Mouse (Mus musculus) forebrain, embryonic 12.5 days (tissue): Measurements from ENCODE around the gene Tsg101. TPM values are rescaled to one million over a fixed set of nuclear protein-coding genes. Genes with fewer than 3 reads are reported as not detected.
A peak's percentile ranks its signal among the peaks of the same experiment; 100 is the strongest.

Source experiments
- ATAC-seq: fragments of 200-750 bp; cut with Nextera tagmentation; 2 replicates; pipeline ENCODE4 v1.8.0; 2017; ENCODE audit warnings: moderate TSS enrichment; ENCODE audit not compliant: low FRiP score
- H3K27ac ChIP-seq: fragments of 300-500 bp; sonication (generic); 2 replicates; pipeline ENCODE4 v1.5.1; 2016; ENCODE audit warnings: mild to moderate bottlenecking
- H3K27me3 ChIP-seq: fragments of 300-500 bp; sonication (generic); 2 replicates; pipeline ENCODE4 v1.6.1; 2016; ENCODE audit warnings: mild to moderate bottlenecking
- H3K36me3 ChIP-seq: fragments of 300-500 bp; sonication (generic); replicated peaks from 2 replicates; pipeline ENCODE4 v1.6.1; 2016; ENCODE audit warnings: mild to moderate bottlenecking
- H3K4me1 ChIP-seq: fragments of 300-500 bp; sonication (generic); 2 replicates; pipeline ENCODE4 v1.6.1; 2016
- H3K4me2 ChIP-seq: fragments of 300-500 bp; sonication (generic); 2 replicates; pipeline ENCODE4 v1.6.1; 2016; ENCODE audit warnings: mild to moderate bottlenecking, moderate library complexity
- H3K4me3 ChIP-seq: fragments of 300-500 bp; sonication (generic); replicated peaks from 2 replicates; pipeline ENCODE4 v1.5.1; 2016; ENCODE audit warnings: mild to moderate bottlenecking
- H3K9ac ChIP-seq: fragments of 300-500 bp; sonication (generic); 2 replicates; pipeline ENCODE4 v1.6.1; 2016; ENCODE audit warnings: mild to moderate bottlenecking
- H3K9me3 ChIP-seq: fragments of 300-500 bp; sonication (generic); 2 replicates; pipeline ENCODE4 v1.6.1; 2016
- WGBS: fragments of 180-500 bp; shearing (Covaris S2); methylation state at CpG from one replicate; pipeline ENCODE4 v1.1.7; 2016; 5-methylcytosine and 5-hydroxymethylcytosine counted together
- polyA plus RNA-seq: library from polyadenylated mRNA; unstranded; fragments of >200 nt; fragmentation: Nextera tagmentation; extraction: Ambion mirVana; gene quantifications from 2 replicates; pipeline ENCODE4 v1.2.1, GENCODE M21; 2016

The Tsg101 gene
- polyA plus RNA-seq, 1 experiment from 2014 or later = 344 TPM

DNA sequence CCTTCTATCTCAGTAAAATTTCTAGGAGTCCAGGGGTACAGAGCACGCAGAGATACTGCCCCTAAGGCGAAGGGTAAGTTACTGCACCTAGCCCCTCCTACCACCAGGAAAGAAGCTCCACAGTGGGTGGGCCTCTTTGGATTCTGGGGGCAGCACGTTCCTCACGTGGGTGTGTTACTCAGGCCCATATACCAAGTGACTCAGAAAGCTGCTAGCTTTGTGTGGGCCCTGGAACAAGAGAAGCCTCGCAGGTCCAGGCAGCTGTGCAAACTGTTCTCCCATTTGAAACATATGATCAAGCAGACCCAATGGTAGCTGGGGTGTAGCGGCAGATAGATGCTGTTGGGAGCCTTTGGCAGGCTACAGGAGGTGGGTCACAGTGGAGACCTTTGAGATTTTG is 60.7 kb downstream of the Tsg101 start:
- no peak overlapping the region for H3K27ac ChIP-seq
- no peak overlapping the region for H3K4me3 ChIP-seq
- H3K9me3 ChIP-seq = no peaks in the 10 kb centered on the region
- H3K27me3 ChIP-seq = no peaks in the 10 kb centered on the region
- H3K36me3 ChIP-seq = peaks cover 20% of the 10 kb centered on the region
- H3K4me1 ChIP-seq = no peaks in the 10 kb centered on the region
- ATAC-seq = no peak
- H3K4me2 ChIP-seq = no peak overlapping the region
- H3K9ac ChIP-seq = no peak overlapping the region
- WGBS = 62% methylated on average over 6 of the region's 6 CpGs

- Histone ChIP-seq H3K27ac (no peak overlapping the region), H3K36me3 (peaks cover 35% of the 10 kb centered on the region), H3K27me3 (no peaks in the 10 kb centered on the region), H3K9me3 (no peaks in the 10 kb centered on the region), H3K9ac (no peak overlapping the region), H3K4me1 (no peaks in the 10 kb centered on the region), H3K4me2 (no peak overlapping the region), H3K4me3 (no peak overlapping the region)
- no peak for ATAC-seq
- 86% methylated on average over 9 of the region's 9 CpGs for WGBS
These were observed 62.3 kb downstream of the Tsg101 start for GRCm38 (mm10) chr7:46857436-46857835.

DNA sequence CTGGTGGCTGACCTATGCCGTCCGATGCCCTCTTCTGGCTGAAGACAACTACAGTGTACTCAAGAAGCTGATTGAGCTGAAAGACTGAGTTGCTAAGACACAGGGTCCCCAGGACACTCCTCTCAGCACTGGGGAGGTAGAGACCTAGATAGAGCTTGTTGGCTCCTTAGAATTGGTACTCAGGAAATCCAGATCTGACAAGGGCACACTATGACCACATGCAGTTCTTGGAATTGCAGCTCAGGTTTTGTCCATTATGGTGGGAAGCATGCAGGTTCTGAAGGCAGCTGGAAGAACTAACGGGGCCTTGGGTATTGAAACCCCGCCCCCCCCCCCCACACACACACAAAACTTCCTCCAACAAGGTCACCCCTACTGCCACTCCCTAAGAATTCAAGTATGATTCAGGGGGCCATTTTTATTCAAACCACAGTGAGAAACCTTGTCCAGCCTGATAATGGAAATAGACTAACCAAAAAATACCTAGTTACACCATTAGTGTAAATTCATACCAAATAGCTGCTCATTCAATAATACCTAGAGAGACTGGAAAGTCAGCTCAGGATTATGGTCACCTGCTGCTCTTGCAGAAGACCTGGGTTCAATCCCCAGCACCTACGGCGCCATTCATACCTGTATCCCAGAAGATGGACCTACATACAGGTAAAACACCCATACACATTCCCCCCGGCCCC is 63.8 kb downstream of the Tsg101 start:
- Histone ChIP-seq H3K4me2 (no peak overlapping the region), H3K36me3 (peaks cover 49% of the 10 kb centered on the region), H3K27me3 (no peaks in the 10 kb centered on the region), H3K9me3 (no peaks in the 10 kb centered on the region), H3K27ac (no peak overlapping the region), H3K4me3 (no peak overlapping the region), H3K4me1 (no peaks in the 10 kb centered on the region), H3K9ac (no peak overlapping the region)
- WGBS = 77% methylated on average over 7 of the region's 7 CpGs
- ATAC-seq = no peak

DNA sequence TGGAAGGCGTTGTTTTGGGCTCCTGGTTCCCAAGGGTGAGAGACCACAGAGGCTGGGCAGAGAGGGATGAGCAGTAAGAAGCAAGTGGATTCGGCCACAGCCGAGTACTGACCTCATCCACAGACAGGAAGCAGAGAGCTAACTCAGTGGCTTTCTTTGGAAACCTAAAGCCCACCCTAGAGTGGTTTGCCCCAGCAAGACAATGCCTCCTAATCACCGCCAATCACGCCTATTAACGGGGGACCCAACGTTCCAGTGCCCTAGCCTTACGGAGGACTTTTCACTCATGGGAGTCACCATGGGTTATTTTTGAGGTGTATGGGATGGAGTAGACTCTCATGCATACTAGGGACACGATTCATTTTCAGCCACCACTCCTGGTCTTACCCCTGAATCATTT is 66.4 kb downstream of the Tsg101 start:
- H3K27ac ChIP-seq = 0 out of 2 replicates have a peak overlapping the region, but pooled peaks have one; percentile 26
- ATAC-seq = no peak
- no peak overlapping the region for H3K9ac ChIP-seq
- no peaks in the 10 kb centered on the region for H3K27me3 ChIP-seq
- peaks cover 72% of the 10 kb centered on the region for H3K36me3 ChIP-seq
- no peaks in the 10 kb centered on the region for H3K4me1 ChIP-seq
- H3K9me3 ChIP-seq = no peaks in the 10 kb centered on the region
- no peak overlapping the region for H3K4me2 ChIP-seq
- WGBS = 84% methylated on average over 9 of the region's 9 CpGs
- no peak overlapping the region for H3K4me3 ChIP-seq

DNA sequence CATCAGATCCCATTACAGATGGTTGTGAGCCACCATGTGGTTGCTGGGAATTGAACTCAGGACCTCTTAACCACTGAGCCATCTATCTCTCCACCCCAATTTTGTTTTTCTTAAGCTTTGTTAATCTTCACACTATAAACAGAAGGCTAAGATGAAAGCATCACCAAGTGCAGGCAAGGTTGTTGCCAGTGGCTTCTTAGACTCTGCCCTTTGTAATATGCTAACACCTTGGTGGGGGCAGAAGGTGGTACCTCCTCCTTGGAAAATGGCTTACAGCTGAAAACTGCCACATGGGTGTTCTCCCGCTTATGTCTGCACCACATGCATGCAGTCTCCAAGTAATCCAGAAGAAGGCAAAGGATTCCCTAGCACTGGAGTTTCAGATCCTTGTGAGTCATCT is 67.1 kb downstream of the Tsg101 start:
- no peak for ATAC-seq
- no peak overlapping the region for H3K27ac ChIP-seq
- no peak overlapping the region for H3K4me2 ChIP-seq

GRCm38 (mm10) chr7:46851026-46851425 is 68.7 kb downstream of the Tsg101 start:
- H3K27ac ChIP-seq = no peak overlapping the region
- no peaks in the 10 kb centered on the region for H3K27me3 ChIP-seq
- no peaks in the 10 kb centered on the region for H3K9me3 ChIP-seq
- no peak overlapping the region for H3K4me2 ChIP-seq
- no peak overlapping the region for H3K4me3 ChIP-seq
- 64% methylated on average over 7 of the region's 7 CpGs for WGBS
- H3K4me1 ChIP-seq = peaks cover 10% of the 10 kb centered on the region
- H3K36me3 ChIP-seq = peaks cover 73% of the 10 kb centered on the region
- H3K9ac ChIP-seq = no peak overlapping the region
- no peak for ATAC-seq

More for the DNA sequence above, 67.1 kb downstream of the Tsg101 start:
- Histone ChIP-seq H3K36me3 (peaks cover 73% of the 10 kb centered on the region), H3K27me3 (no peaks in the 10 kb centered on the region), H3K9ac (no peak overlapping the region), H3K9me3 (no peaks in the 10 kb centered on the region), H3K4me1 (0 out of 2 replicates have a peak, but pooled peaks cover 1% of the 10 kb centered on the region), H3K4me3 (no peak overlapping the region)
- WGBS = 90% methylated on average over 1 of the region's 1 CpGs

DNA sequence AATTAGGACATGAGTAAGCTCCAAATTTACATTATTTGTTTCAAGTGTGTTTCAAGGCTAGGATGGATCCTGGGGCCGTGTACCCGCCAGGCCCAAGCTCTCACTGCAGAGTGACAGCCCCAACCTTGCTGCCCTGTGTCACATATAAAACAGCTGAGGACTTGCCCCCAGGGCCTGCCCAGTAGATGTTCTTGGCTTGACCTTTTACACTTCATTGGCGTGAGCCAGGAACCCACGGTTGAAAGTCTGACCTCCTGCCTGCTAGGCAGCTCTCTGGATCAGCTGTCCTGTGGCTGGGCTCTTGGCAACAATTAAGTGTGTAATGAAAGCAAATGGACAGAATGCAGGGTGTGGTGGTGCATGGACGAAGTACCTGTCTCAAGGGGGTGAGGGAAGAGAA is 70.5 kb downstream of the Tsg101 start:
- Histone ChIP-seq H3K9ac (no peak overlapping the region), H3K27me3 (no peaks in the 10 kb centered on the region), H3K4me3 (no peak overlapping the region), H3K4me1 (peaks cover 18% of the 10 kb centered on the region), H3K36me3 (peaks cover 55% of the 10 kb centered on the region), H3K4me2 (no peak overlapping the region), H3K27ac (no peak overlapping the region), H3K9me3 (no peaks in the 10 kb centered on the region)
- no peak for ATAC-seq
- WGBS = 80% methylated on average over 5 of the region's 5 CpGs

- H3K9ac ChIP-seq = peak overlapping the region; percentile 92
- peaks cover 3% of the 10 kb centered on the region; the same call in 1 of the 2 replicates for H3K27me3 ChIP-seq
- peak overlapping the region; percentile 79 for H3K4me3 ChIP-seq
- peaks cover 18% of the 10 kb centered on the region for H3K4me1 ChIP-seq
- H3K36me3 ChIP-seq = peaks cover 31% of the 10 kb centered on the region
- H3K4me2 ChIP-seq = peak overlapping the region; percentile 90
- ATAC-seq = peak; percentile 51
- H3K27ac ChIP-seq = peak overlapping the region; percentile 89
- no peaks in the 10 kb centered on the region for H3K9me3 ChIP-seq
- under 1% methylated on average over 28 of the region's 28 CpGs for WGBS
These were observed 73.1 kb downstream of the Tsg101 start for GRCm38 (mm10) chr7:46846486-46847244.

- WGBS = under 1% methylated on average over 36 of the region's 36 CpGs
- H3K9me3 ChIP-seq = no peaks in the 10 kb centered on the region
- peaks cover 9% of the 10 kb centered on the region; the same call in 1 of the 2 replicates for H3K27me3 ChIP-seq
- H3K27ac ChIP-seq = peak overlapping the region; percentile 89
- H3K4me2 ChIP-seq = peak overlapping the region; percentile 90
- H3K36me3 ChIP-seq = peaks cover 24% of the 10 kb centered on the region
- peak overlapping the region; percentile 79 for H3K4me3 ChIP-seq
- peaks cover 18% of the 10 kb centered on the region for H3K4me1 ChIP-seq
- peak overlapping the region; percentile 92 for H3K9ac ChIP-seq
- peak; percentile 53 for ATAC-seq
These were observed 73.7 kb downstream of the Tsg101 start for GRCm38 (mm10) chr7:46845978-46846485.

- no peaks in the 10 kb centered on the region for H3K9me3 ChIP-seq
- under 1% methylated on average over 51 of the region's 51 CpGs for WGBS
- peak; percentile 93 for ATAC-seq
- peaks cover 13% of the 10 kb centered on the region for H3K27me3 ChIP-seq
- H3K4me3 ChIP-seq = peak overlapping the region; percentile 79
- peak overlapping the region; percentile 89 for H3K27ac ChIP-seq
- peaks cover 20% of the 10 kb centered on the region for H3K36me3 ChIP-seq
- peaks cover 18% of the 10 kb centered on the region for H3K4me1 ChIP-seq
- peak overlapping the region; percentile 92 for H3K9ac ChIP-seq
- H3K4me2 ChIP-seq = peak overlapping the region; percentile 90
These were observed 74.4 kb downstream of the Tsg101 start for GRCm38 (mm10) chr7:46845211-46845977.

DNA sequence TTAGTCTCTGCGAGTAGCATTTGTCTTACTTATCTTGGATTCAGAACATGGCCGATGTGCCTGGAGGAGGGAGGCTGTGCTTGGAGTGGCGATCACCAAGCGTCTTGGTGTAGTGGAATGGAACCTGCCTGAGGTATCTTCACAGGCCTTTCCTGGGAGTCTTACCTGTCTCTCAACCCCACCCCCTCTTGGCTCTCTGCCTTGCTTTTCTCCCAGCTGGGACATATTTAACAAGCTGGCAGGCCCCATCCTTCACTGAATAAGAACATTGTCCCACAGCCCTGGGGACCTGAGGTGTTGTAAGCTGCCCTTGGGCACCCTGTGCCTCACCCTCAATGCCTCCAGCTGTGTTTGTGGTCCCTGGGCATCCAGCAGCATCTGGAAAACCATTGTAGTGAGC is 76.2 kb downstream of the Tsg101 start:
- no peak overlapping the region for H3K4me3 ChIP-seq
- H3K27ac ChIP-seq = no peak overlapping the region
- ATAC-seq = no peak
- peaks cover 16% of the 10 kb centered on the region for H3K27me3 ChIP-seq
- peaks cover 3% of the 10 kb centered on the region for H3K36me3 ChIP-seq
- WGBS = 84% methylated on average over 4 of the region's 4 CpGs
- H3K9me3 ChIP-seq = no peaks in the 10 kb centered on the region
- H3K9ac ChIP-seq = no peak overlapping the region
- no peak overlapping the region for H3K4me2 ChIP-seq
- peaks cover 27% of the 10 kb centered on the region for H3K4me1 ChIP-seq

DNA sequence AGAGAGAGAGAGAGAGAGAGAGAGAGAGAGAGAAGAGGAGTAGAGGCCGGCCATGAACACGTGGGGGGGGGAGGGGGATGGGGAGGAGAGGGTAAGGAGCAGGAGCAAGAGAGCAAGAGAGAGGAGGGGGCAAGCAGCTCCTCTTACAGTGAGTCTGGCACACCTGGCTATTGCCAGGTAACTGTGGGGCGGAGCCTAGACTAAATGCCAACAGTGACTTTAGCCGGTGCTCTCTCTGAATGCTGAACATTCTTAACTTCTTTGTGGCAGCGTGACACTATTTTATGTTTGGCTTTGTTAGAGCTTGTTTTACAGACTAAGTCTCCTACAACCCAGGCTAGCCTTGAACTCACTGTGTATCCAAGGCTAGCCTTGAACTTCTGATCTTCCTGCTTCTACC is 77.5 kb downstream of the Tsg101 start:
- Histone ChIP-seq H3K9ac (no peak overlapping the region), H3K27ac (no peak overlapping the region), H3K9me3 (no peaks in the 10 kb centered on the region), H3K4me3 (no peak overlapping the region), H3K27me3 (peaks cover 16% of the 10 kb centered on the region), H3K4me2 (no peak overlapping the region), H3K36me3 (no peaks in the 10 kb centered on the region), H3K4me1 (peaks cover 32% of the 10 kb centered on the region)
- WGBS = 33% methylated on average over 5 of the region's 5 CpGs
- no peak for ATAC-seq
